Mouse (Mus musculus): ENCODE results near the gene Arntl.

Gene Arntl

DNA sequence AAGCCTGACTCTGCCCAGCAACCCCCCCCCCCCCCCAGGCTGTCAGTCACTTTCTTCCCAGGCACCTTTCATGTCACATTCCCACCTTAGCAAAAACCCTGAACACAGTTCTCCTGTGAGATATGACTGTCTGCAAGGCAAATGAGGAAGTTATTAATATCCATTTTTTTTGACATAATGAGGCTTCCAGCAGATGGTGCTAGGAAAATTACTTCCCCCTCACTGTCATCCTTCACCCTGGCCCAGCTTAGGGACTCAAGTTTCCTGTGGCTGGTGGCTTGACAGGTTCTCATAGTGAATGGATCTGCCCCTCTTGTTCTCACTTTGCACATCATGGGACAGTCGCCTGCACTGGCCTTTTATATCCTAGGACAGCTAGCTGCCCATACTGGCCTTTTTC, 81.9 kb downstream of the Arntl start:
- in situ Hi-C loops (cut with MboI, MseI) = loop anchor here in 1 of 2 experiments (10.0 kb wide), 1 partner anchor 1376 kb away; no protein-coding TSS in a partner anchor

DNA sequence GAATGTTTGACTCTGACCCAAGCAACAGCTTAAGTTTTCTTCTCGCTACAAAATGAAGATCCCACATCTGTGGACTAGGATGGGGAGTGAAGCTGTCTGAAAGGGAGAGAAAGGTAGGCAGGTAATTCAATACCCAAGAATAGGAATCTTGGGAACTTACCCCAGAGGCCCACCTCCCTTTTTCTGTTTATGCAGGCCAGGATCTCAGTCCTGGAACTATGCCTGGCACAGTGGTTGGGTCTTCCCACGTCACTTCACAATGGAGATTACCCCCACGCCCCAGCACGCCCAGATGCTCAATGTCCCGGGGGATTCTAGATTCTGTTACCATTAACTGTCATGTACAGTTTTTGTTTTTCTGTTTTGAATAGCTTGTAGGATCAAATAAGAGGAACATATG, 84.5 kb downstream of the Arntl start:
- in situ Hi-C loops (cut with MboI, MseI) = no loop called here

DNA sequence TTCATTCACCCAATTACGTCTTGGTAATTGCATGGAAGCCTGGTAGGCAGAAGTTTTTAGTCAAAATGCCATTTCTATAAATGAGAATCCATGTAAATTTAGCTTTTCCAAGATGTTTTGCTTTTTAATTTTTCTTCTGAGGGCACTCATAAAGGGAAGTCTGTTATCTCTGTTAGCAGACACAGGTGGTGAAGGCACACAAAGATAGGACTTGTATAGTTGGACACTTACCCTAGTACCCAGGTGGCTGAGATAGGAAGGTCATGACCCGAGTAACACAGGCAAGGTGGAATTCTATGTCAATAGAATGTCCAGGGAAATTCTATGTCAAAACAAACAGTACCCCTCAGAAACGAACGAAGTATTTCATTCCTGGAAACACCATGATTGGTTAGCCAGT, 84.9 kb downstream of the Arntl start:
- in situ Hi-C loops (cut with MboI, MseI) = no loop called here

DNA sequence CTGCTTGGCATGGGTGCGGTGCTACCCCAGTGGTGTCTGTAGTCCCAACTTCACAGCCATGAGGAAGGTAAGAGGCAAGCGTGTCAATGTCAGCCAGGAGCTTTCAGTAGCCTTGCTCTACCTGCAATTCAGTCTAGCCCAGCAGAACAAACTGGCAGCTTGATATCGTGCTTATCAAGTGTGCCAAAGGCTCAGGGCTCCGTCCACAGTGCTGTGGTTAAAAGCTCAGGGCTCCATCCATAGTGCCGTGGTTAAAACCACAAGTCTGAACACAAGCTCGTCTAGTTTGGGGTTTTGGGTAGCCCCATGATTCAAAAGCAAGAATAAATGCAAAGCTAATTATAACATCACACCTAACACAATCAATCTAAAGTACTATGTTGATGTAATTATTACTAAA, 87.3 kb downstream of the Arntl start:
- in situ Hi-C loops (cut with MboI, MseI) = no loop called here

DNA sequence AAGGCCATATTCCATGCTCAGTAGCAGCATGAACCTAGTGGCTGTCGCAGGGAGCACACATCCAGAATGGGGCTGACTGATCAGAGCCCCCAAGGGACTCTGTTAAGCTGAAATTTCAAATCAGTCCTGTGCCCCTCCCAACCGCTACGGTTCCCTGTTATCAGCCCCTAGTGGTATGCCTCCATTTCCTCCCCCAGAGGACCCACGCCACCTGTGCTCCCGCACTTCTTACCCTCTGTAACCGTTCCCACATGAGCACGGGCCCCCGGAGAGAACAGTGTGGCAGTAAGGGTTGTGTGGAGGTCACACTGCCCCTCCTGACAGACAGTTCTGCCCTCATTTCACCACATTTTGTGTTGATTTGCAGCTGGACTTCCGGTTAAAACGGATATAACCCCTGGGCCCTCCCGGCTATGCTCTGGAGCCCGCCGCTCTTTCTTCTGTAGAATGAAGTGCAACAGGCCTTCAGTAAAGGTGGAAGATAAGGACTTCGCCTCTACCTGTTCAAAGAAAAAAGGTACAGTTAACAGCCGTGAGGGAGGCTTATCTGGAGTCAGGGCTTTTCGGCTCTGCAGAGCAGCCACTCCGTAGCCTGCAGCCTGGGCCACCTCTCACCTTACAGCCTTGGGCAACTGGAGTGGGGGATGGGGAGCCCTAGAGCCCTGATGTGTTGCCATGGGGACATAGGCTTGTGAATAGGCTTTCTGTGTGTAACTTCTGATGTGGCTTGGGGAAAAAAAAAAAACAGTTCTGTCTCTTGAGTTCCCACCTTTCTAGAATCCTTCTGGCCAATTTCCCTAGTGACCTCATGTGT, 88.0 kb downstream of the Arntl start:
- in situ Hi-C loops (cut with MboI, MseI) = no loop called here

DNA sequence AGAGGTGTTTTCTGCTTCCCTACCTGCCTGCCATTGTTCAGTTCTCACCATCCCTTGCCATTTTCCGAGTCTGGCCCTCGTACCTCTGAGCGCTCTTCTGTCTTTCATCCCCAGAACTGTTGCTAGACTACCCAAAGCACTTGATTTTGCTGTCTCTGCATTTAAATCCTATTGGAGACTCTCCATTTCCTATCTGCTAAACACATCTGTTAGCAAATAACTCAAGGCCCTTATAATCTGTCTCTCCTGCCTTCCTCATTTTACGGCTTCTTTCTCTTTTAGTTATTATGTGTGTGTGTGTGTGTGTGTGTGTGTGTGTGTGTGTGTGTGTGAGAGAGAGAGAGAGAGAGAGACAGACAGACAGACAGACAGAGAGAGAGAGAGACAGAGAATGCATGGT, 90.5 kb downstream of the Arntl start:
- in situ Hi-C loops (cut with MboI, MseI) = no loop called here

DNA sequence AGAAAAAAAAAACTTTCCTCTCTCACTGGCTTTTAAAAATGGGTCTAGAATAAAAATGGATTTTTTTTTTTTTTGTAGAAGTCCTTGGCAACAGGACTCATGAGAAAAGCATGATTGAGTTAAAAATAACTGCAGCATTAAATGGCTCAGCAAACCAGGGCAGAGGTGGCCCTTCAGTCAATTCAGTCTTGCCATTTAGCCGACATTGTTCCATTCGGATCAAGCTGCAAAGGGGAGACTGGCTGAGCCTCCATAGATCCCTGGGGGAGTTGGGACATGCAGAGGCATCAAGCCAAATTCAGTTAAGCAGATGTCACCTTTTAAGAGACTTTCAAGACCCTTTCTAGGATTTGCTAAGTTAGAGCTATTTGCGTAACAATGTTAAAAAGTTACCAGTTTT, 102.9 kb downstream of the Arntl start:
- in situ Hi-C loops (cut with MboI, MseI) = no loop called here

DNA sequence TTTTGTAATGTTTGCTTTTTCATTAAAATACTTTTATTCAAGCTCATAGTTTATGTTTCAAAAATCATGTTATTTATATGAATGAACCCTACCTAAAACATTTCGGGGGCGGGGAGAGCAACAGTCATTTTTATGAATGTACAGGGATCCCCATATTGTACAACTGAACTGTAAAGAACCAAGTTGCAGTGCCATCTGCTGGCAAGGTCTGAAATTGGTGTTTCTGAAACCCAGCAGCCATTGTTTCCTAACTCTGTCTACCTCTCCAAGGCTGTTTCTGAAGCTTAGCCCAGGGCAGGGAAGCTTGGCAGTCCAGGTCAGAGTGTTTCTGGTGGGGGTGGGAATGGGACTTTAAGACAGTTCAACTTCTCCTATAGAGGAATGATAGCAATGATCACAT, 104.5 kb downstream of the Arntl start:
- in situ Hi-C loops (cut with MboI, MseI) = no loop called here

DNA sequence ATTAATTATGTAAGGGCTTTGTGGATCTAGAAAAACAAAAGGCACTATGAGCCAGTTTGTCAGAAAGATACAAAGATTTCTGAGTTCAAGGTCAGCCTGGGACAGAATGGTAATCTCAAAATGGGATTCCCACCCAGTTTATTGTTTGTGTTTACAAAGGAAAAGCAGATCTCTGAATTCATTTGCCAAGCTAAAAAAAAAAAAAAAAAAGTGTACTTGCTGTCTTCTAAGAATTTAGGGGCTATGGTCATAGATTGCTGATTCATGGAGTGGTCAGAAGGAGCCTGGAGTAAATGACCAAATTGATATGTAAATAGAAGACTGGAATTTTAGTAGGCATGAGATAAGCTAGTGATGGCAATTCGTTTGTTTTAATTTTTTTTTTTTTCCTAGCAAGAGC, 112.9 kb downstream of the Arntl start:
- in situ Hi-C loops (cut with MboI, MseI) = no loop called here

DNA sequence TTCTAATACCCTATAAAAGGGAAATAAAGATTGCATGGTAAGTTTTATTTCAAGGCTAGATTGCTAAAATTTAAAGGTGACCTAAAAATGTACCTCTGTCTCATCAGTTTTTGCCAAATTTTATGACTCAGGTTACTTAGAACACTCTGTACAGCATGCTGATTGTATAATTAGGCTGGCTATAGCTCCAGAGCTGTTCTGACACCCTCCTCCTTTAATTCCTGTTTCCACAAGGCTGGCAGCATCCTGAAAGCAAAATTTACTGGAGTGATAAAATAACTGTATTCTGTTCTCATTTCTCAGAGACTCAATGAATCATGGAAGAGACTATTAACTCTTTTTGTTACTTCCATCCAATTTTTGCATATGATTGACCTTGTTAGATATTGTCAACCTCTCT, 126.8 kb downstream of the Arntl start:
- in situ Hi-C loops (cut with MboI, MseI) = no loop called here

DNA sequence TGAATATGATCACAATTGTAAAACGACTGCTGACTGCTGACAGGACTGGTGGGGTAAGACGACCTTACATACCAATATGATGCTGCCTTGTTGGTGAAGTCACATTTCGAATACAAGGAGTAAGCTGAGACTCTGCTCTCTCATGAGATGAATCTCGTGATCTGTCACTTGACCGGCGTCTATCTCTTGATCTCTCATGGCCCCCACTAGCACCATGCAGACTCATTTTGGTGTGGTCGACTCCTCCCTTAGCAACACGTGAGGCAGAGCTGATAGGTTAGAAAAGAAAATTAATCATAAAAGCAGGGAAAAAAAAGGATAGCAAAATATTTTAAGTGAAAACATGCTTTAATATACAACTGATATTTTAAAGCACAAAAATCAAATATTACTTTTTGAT, 128.0 kb downstream of the Arntl start:
- in situ Hi-C loops (cut with MboI, MseI) = no loop called here

DNA sequence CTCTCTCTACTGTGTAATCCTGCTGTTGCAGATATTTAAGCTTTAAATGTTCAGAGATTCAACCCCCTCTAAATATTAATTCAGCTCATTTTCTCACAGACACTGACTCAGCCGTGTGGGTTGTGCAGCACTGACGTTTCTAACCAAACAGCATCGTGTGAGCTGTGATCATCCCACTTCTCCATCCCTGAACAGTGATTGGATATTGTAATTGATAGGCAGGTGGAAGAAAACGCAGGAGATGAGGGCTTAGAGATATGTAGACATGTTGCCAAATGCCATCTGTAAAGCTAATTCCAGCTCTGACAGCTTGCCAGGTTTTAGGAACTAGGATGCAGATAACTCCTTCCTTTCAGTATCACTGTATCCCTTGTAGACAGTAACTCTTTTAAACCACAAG, 140.0 kb downstream of the Arntl start:
- in situ Hi-C loops (cut with MboI, MseI) = no loop called here

DNA sequence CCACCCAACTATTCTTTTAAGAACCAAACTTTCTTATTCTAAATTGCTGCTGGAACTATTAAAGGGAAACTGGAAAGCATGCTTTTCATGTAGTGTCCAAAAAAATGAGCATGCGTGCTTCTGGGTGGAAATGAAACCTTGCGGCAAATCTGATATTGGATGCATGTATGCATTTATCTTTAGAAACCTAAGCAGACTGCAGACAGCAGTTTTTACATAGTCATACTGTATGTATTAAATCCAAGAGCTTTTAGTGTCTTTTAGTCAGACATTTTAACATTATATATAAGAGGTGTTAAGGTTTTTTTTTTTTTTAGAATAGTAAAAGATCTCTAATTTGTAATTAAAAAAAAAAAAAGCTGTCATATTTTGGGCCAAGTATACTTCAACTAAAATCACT, 140.4 kb downstream of the Arntl start:
- in situ Hi-C loops (cut with MboI, MseI) = no loop called here

DNA sequence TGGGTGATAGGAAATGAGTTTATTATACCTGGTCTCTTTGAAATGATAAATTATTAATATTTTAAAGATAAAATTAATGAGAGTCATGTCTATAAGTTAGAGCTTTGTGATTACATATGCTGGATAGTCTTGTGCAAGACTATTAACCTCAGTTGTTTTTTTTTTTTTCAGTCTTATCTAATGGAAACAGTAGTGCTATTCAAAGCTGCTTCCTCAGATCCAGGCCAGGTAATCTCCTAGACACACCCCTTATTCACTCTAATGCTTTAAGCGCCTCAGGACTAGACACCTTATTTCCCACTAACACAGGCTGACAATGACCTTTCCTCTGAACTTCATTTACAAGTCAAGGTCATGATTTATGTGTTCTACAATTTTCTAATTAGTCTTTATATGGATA, 141.8 kb downstream of the Arntl start:
- in situ Hi-C loops (cut with MboI, MseI) = no loop called here

All from T-helper 17 cell (primary cell).